Mouse (Mus musculus) kidney, postnatal 0 days (tissue): ENCODE measurements at regions not wholly inside any gene's neighbourhood (a gene's known extent, or its start where the extent isn't known, plus 50 kb on each side); places are given as distances from the start of the nearest gene placed in this dataset.

Source experiments
- ATAC-seq: fragments of 200-750 bp; cut with Nextera tagmentation; replicated peaks from 2 replicates; pipeline ENCODE4 v1.8.0; 2017; ENCODE audit warnings: low read depth, moderate number of reproducible peaks, moderate TSS enrichment, moderate library complexity; ENCODE audit not compliant: low FRiP score
- DNase-seq: peaks from one replicate; pipeline ENCODE4 v3.0.0-alpha.2; 2016; ENCODE audit warnings: low spot score
- H3K27ac ChIP-seq: fragments of 300-500 bp; sonication (generic); 2 replicates; pipeline ENCODE4 v1.5.1; 2014; ENCODE audit warnings: mild to moderate bottlenecking
- H3K27me3 ChIP-seq: fragments of 300-500 bp; sonication (generic); 2 replicates; pipeline ENCODE4 v1.6.1; 2014; ENCODE audit warnings: low read length, mixed read lengths; ENCODE audit not compliant: insufficient read depth
- H3K36me3 ChIP-seq: fragments of 300-500 bp; sonication (generic); 2 replicates; pipeline ENCODE4 v1.6.1; 2014; ENCODE audit warnings: low read length, mixed read lengths; ENCODE audit not compliant: insufficient read depth
- H3K4me1 ChIP-seq: fragments of 300-500 bp; sonication (generic); replicated peaks from 2 replicates; pipeline ENCODE4 v1.6.1; 2014; ENCODE audit warnings: antibody characterized with exemption, low read length, mixed read lengths; ENCODE audit not compliant: insufficient read depth
- H3K4me2 ChIP-seq: fragments of 300-500 bp; sonication (generic); 2 replicates; pipeline ENCODE4 v1.6.1; 2014; ENCODE audit warnings: mild to moderate bottlenecking, low read length, moderate library complexity, mixed read lengths
- H3K4me3 ChIP-seq: fragments of 300-500 bp; sonication (generic); replicated peaks from 2 replicates; pipeline ENCODE4 v1.5.1; 2014; ENCODE audit warnings: low read depth, low read length
- H3K9ac ChIP-seq: fragments of 300-500 bp; sonication (generic); 2 replicates; pipeline ENCODE4 v1.6.1; 2014; ENCODE audit warnings: low read depth, low read length
- H3K9me3 ChIP-seq: fragments of 300-500 bp; sonication (generic); replicated peaks from 2 replicates; pipeline ENCODE4 v1.6.1; 2016; ENCODE audit warnings: low read length, inconsistent platforms, mixed read lengths
- CTCF ChIP-seq: IDR thresholded peaks from 2 replicates; pipeline ENCODE4 v1.5.1; 2016; ENCODE audit warnings: antibody characterized with exemption, low read depth, mild to moderate bottlenecking, moderate library complexity
- WGBS: fragments of 180-500 bp; shearing (Covaris S2); extraction: QIAGEN DNeasy Blood & Tissue Kit; methylation state at CpG from one replicate; pipeline ENCODE4 v1.1.7; 2014; 5-methylcytosine and 5-hydroxymethylcytosine counted together

DNA sequence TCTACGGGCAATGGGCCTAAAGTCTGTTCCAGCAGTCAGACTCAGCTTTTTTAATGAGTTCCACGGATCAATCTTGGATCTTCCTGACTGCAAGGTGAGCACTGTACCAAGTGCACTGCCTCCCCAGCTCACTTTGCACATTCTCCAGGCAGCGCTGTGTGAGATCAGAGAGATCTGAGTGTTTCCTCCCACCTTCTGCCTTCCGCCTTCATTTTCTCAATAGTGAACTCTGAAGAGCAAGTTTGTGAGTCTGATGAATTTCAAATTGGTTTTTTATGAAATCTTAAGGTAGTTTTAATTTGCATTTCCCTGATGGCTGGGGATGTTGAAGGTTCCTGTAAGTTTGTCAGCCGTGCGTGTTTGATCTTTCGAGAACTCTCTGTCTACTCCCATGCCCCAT is 176.7 kb upstream of the Dio3 start:
- no peak overlapping the region for H3K4me2 ChIP-seq
- DNase-seq: no peak
- WGBS: 86% methylated on average over 7 of the region's 7 CpGs
- no peaks in the 10 kb centered on the region for H3K27me3 ChIP-seq
- TF ChIP-seq CTCF: no peak
- H3K4me1 ChIP-seq: no peaks in the 10 kb centered on the region
- no peak for ATAC-seq
- no peaks in the 10 kb centered on the region for H3K36me3 ChIP-seq
- no peak overlapping the region for H3K9ac ChIP-seq
- H3K27ac ChIP-seq: no peak overlapping the region
- H3K4me3 ChIP-seq: no peak overlapping the region
- H3K9me3 ChIP-seq: no peaks in the 10 kb centered on the region; the same call in 1 of the 2 replicates

- no peak for TF ChIP-seq CTCF
- no peak overlapping the region for H3K4me3 ChIP-seq
- peak; percentile 60 for DNase-seq
- WGBS: 47% methylated on average over 11 of the region's 11 CpGs
- H3K4me2 ChIP-seq: no peak overlapping the region
- no peaks in the 10 kb centered on the region for H3K9me3 ChIP-seq
- H3K27ac ChIP-seq: no peak overlapping the region
- no peaks in the 10 kb centered on the region for H3K27me3 ChIP-seq
- no peak for ATAC-seq
- H3K4me1 ChIP-seq: no peaks in the 10 kb centered on the region
- no peaks in the 10 kb centered on the region for H3K36me3 ChIP-seq
- H3K9ac ChIP-seq: no peak overlapping the region
Observed at GRCm38 (mm10) chr12:110112051-110112722, 166.7 kb upstream of the Dio3 start.

DNA sequence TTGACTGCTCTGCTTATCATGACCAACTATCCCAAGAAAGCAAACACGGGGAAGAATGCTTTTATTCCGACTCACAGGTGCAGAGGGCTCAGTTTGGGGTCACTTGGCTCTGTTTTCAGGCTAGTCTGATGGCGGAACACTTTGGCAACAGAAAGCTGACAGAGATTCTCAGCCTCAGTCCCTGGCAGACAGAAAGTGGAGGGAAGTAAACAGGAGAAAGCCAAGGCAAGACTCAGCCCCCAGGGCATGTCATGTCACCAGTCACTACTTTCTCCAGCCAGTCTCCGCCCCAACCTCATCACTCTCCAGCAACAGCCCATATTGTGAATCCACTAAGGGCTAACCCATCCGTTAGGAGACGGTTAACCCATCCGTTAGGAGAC is 166.2 kb upstream of the Dio3 start:
- ATAC-seq: no peak
- Histone ChIP-seq H3K9me3 (no peaks in the 10 kb centered on the region), H3K4me1 (no peaks in the 10 kb centered on the region), H3K4me2 (no peak overlapping the region), H3K36me3 (no peaks in the 10 kb centered on the region), H3K27me3 (no peaks in the 10 kb centered on the region), H3K9ac (no peak overlapping the region), H3K4me3 (no peak overlapping the region), H3K27ac (no peak overlapping the region)
- DNase-seq: no peak
- WGBS: 71% methylated on average over 7 of the region's 7 CpGs
- TF ChIP-seq CTCF: no peak

DNA sequence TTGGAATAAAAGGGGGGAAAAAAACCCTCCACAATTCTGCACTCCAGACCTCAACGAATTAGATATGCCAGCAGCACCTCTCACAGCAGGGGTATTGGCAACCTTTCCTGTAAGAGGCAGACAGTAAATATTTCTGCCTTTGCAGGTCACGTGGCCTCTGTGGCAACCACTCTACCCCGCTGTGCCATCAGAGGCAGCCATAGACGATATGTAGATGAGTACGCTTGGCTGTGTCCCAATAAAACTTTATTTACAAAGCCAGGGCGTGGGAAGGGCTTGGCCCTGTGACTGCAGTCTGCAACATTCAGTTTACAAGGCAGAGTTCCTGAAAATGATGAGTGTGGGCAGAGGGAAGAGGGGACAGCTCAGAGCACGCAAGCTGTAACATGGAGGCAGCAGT is 158.7 kb upstream of the Dio3 start:
- Histone ChIP-seq H3K4me2 (no peak overlapping the region), H3K4me3 (no peak overlapping the region), H3K27me3 (no peaks in the 10 kb centered on the region), H3K9me3 (no peaks in the 10 kb centered on the region), H3K9ac (no peak overlapping the region), H3K4me1 (no peaks in the 10 kb centered on the region), H3K36me3 (no peaks in the 10 kb centered on the region), H3K27ac (no peak overlapping the region)
- no peak for TF ChIP-seq CTCF
- DNase-seq (no peak), ATAC-seq (no peak)
- WGBS: 68% methylated on average over 7 of the region's 7 CpGs

DNA sequence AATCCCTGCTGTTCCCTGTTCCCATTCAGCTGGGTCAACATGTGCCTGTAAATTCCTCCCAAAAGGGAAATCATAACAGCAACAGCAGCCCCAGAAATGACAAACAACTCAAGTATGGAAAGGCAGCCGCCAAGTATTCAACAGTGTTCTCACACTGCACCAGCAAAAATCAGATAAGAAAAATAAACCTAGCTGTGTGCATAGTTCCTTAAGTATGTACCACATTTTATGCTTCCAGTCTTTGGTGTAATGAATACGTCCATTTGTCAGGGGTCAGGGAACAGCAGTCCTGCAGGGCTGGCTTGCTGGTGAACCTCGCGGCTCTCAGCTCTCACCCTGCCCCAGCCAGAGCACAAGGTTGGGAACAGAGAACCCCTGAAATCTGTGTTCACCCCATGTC is 155.9 kb upstream of the Dio3 start:
- Histone ChIP-seq H3K27me3 (no peaks in the 10 kb centered on the region), H3K9me3 (no peaks in the 10 kb centered on the region), H3K4me2 (no peak overlapping the region), H3K36me3 (no peaks in the 10 kb centered on the region), H3K9ac (no peak overlapping the region), H3K4me3 (no peak overlapping the region), H3K27ac (no peak overlapping the region), H3K4me1 (no peaks in the 10 kb centered on the region)
- WGBS: 17% methylated on average over 4 of the region's 4 CpGs
- no peak for TF ChIP-seq CTCF
- ATAC-seq (0 out of 2 replicates have a peak, but pooled peaks have one; percentile 63), DNase-seq (peak; percentile 72)

DNA sequence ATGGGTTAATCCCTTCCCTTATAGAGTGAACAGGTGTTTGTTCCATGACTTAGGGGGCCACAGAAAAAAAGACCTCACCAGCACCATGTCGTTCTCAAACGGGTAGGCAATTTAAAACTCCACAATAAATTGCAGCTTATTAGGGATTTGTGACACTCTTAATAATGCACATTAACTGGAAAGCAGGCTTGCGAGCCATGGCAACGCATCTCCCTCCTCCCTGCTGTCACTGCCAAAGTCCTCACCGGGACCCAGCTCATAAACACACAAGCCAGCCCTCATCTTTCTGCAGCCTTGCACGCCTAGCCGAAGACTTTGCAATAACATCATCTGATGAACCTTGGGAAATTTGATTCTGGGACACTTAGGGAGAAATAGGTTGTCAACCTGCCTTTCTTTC is 152.3 kb upstream of the Dio3 start:
- Histone ChIP-seq H3K4me1 (no peaks in the 10 kb centered on the region), H3K4me3 (no peak overlapping the region), H3K27ac (no peak overlapping the region), H3K4me2 (no peak overlapping the region), H3K36me3 (no peaks in the 10 kb centered on the region), H3K9ac (no peak overlapping the region), H3K9me3 (no peaks in the 10 kb centered on the region), H3K27me3 (no peaks in the 10 kb centered on the region)
- no peak for DNase-seq
- ATAC-seq: no peak
- WGBS: 70% methylated on average over 7 of the region's 7 CpGs
- no peak for TF ChIP-seq CTCF

GRCm38 (mm10) chr12:110145379-110145778 is 133.5 kb upstream of the Dio3 start:
- H3K9me3 ChIP-seq: no peaks in the 10 kb centered on the region
- no peak overlapping the region for H3K4me2 ChIP-seq
- H3K27me3 ChIP-seq: no peaks in the 10 kb centered on the region
- no peaks in the 10 kb centered on the region for H3K4me1 ChIP-seq
- no peaks in the 10 kb centered on the region for H3K36me3 ChIP-seq
- ATAC-seq (no peak), DNase-seq (no peak)
- 79% methylated on average over 5 of the region's 5 CpGs for WGBS
- no peak for TF ChIP-seq CTCF
- H3K27ac ChIP-seq: no peak overlapping the region
- H3K9ac ChIP-seq: no peak overlapping the region
- no peak overlapping the region for H3K4me3 ChIP-seq
